Mouse (Mus musculus): ENCODE measurements at regions not wholly inside any gene's neighbourhood (a gene's known extent, or its start where the extent isn't known, plus 50 kb on each side); places are given as distances from the start of the nearest gene placed in this dataset.
"Not testable (repeated sequence)": the region's sequence is repeated elsewhere in the genome, so short reads cannot be mapped to it uniquely, and the experiment has no call there.

DNA sequence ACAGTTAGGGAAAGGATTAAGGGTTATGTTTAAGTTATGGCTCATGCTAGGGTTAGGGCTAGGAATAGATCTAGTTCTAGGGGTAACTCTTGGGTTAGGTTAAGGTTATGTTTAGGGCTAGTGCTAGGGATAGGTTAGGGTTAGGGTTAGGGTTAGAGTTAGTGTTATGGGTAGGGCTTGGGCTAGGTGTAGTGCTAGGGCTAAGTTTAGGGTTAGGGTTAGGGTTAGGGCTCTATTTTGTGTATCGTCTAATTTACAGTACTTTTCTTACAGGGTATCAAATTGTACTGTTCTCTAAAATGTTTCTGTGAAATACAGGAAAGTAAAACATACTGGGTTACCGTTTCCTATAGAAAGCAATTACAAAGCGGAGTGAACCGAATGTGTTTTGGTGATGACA, 64.8 kb downstream of the Ptchd3 start:
- no peak for DNase-seq (ENCODE audit: low spot score in 2 of 2)

DNA sequence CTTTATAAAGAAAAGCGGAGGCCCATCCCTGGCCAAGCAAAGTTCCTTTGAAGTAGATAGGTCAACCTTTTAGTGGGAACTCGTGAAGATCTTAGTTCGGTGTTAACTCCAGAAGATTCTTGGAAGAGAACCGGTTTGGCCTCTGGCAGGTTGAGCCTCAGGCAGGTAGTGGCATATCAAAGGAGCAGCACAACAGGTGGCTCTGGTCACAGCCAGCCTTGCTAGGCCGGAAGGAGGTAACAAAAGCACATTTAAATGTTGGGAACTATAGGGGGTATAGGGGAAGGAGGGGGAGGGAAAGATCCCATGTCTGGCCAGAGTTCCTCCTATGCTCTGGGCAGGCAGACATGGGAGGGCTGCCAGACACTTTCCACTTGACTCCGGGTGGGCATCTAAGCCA, 74.3 kb downstream of the Ptchd3 start:
- not testable (repeated sequence) for DNase-seq (ENCODE audit: low spot score in 2 of 2)

DNA sequence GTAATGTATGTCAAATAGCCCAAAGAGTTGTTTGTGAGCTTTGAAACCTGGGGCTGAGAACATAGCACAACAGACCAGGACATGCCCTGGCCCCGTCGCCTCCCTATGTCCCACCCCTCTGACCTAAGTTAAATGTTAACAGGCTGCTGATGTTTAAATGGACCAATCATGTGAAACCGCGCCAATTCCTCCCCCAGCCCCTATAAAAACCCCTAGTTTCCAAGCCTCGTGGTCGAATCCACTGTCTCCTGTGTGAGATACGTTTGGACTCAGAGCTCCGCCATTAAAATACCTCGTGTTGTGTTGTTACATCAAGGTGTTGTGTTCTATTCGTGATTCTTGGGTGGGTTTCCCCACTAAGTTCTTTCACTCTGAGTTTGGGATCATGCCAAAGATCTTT, 94.6 kb downstream of the Ptchd3 start:
- not testable (repeated sequence) for DNase-seq (ENCODE audit: low spot score in 2 of 2)

DNA sequence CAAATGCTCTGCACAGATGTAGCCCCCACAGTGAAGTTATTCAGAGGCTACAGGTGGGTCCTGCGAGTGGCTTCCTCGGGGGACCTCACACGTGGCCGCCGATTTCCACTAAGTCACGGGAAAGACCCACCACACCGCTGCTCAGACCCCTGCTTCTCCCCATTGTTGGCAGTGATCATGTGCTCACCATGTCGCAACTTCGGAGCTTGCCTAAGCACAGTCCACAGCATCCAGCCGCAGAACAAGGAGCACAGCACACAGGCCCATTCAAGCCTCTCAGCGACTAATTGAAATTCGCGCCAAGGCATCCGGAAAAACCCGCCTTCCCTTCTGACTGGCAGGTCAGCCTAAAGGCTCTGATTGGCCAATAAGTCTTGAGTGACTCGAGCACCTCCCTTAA, 95.0 kb downstream of the Ptchd3 start:
- not testable (repeated sequence) for DNase-seq (ENCODE audit: low spot score in 2 of 2)

DNA sequence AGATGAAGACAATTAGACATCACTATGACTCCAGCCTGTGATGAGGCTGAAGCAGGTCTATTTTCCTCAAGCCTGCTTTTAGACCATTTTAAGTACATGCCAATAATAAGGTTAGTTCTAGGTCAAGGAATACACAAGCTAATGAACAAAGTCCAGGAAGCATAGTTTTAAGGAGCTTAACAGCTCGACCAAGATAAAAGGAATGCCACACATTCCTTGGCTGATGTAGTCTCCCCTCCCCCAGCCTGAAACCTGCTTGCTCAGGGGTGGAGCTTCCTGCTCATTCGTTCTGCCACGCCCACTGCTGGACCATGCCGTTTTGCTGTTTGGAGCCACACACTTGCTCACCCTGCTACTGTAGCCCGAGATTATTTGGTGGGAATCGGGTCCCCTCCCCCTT, 121.7 kb downstream of the Ptchd3 start:
- DNase-seq (ENCODE audit: low spot score in 2 of 2): not testable (repeated sequence)

DNA sequence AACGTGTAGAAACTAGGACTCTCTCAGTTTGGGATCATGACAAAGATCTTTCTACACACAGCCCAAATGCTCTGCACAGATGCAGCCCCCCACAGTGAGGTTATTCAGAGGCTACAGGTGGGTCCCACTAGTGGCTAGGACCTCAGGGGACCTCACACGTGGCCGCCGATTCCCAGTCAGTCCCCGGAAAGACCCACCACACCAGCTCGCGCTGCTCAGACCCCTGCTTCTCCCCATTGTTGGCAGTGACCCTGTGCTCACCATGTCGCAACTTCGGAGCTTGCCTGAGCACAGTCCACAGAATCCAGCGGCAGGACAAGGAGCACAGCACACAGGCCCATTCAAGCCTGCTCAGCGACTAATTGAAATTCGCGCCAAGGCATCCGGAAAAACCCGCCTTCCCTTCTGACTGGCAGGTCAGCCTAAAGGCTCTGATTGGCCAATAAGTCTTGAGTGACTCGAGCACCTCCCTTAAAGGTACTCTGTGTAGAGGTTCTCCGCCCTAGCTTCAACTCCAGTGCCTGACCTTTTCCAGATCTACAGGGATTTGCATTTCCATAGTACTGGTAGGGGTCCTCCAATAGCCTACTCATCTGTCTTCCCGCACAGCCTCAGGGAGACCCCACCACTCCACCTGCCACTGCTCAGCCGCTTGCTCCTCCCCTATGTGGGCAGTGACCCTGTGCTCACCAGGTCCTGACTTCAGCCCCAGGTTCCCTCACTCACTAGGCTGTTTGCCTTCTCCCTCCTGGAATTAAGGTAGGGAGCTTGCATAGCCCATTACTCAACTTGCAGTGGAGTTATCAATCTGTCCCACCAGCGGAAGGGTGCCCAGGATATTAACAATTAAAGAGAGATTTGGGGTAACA, 126.6 kb downstream of the Ptchd3 start:
- peak in 1 of 2 experiments; percentile 3 for DNase-seq (ENCODE audit: low spot score in 2 of 2)

DNA sequence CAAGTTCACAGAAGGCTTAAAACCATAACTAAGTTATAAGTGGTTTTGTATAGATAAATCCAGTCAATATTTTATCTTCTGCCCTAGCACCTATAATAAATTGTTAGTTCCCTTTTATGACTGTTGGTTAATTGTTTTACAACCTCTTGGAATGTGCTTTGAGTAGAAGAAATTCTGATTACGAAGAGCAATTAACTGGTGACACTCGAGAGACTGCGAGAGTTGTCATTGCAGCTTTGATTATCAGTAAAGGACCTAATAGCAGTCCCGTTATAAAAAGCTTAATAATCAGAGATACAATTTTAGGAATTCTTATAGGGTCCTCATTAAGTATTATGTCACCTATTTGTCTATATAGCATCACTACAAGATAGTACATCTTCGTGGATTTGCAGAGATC, 128.7 kb downstream of the Ptchd3 start:
- DNase-seq (ENCODE audit: low spot score in 2 of 2): not testable (repeated sequence)

DNA sequence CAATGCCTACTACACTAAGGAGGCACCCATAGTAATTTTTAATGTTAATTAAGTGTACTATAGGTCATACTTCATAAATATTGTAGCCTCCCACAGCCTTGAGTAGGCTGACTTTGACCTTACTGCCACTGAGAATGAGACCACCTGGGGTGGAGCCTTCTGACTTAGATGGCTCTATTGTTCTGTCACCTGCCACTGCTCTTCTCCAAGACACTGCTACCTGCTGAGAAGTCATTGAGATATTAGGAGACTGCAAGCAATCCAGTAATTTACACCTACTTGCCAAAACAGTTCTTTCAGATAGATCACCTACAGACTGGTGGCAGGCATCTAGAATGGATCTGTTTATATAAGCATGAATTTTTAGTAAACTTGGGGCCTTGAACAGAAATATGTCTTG, 134.1 kb downstream of the Ptchd3 start:
- DNase-seq (ENCODE audit: low spot score in 2 of 2): not testable (repeated sequence)

DNA sequence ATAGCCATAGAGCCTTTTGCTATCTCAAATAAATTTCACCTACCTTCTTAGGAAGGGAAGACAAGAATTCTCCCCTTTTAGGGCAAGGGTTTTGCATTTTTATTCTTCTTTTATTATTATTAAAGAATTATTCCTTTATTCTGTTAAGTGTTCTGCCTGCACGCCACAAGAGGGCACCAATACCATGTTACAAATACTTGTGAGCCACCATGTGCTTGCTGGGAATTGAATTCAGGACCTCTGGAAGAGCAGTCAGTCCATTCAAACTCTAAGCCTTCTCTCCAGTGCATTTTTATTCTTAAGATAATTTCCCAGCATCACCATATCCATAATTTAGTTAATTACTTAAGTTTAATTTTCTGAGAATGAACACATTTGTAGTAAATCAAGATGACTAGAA, 135.9 kb downstream of the Ptchd3 start:
- DNase-seq (ENCODE audit: low spot score in 2 of 2): not testable (repeated sequence)

Data from thymus, postnatal 10 days (tissue).